Mouse (Mus musculus) cerebral cortex, adult 2 months (tissue): ENCODE results near the gene Itpr2.

ENCODE experiments used
- WGBS: fragments of 180-500 bp; shearing (Covaris S2); methylation state at CpG from one replicate; pipeline ENCODE4 v1.1.7; 2018; 5-methylcytosine and 5-hydroxymethylcytosine counted together

Itpr2 gene

DNA sequence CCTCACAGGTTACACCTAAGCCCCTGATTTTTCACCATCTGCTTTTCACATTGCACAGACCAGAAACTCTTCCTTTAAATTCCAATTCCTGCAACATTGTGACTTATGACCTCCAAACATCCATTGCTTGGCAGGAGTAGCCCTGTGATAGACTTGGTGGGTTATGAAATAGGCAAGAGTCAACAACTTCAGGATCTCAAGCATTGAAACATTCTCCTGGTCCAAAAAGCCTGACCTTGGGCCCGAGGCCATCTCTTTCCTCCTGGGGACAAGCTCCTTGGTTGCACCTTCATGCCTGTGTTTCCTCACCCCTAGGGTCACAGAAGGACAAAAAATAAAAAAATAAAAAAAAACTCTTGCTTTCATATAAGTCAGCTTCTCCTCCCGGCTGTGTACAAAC is 32.1 kb downstream of the Itpr2 start:
- WGBS = 87% methylated on average over 2 of the region's 2 CpGs

DNA sequence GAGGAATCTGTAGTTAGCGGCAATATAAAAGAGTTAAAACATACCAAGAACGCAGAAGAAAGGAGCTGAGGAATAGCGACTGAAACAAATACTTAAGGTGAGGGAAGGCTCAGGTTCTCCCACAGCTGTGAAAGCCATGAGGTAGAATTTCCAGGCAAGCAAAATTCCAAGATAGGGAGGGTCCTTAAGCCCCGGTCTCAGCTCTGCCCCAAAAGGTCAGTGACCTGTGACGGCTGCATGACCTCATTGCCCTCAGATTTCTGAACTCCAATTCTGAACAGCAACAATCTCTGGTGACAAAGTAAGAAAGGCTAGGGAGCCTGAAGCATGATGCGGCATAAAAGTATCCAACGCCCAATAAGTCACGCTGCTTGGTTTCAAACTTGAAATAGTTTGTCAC is 33.7 kb downstream of the Itpr2 start:
- WGBS = 89% methylated on average over 8 of the region's 8 CpGs

DNA sequence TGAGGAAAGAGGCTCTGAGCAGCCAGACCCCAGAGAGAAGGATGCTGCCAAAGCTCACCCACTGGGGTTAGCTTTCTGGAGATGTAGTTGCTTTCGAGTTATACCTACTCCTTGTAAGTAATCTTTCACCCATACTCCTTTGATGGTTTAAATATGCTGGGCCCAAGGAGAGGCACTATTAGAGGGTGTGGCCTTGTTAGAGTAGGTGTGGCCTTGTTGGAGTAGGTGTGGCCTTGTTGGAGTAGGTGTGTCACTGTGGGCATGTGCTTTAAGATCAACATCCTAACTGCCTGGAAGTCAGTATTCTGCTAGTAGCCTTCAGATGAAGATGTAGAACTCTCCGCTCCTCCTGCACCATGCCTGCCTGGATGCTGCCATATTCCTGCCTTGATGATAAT is 37.4 kb downstream of the Itpr2 start:
- 100% methylated on average over 2 of the region's 2 CpGs for WGBS

DNA sequence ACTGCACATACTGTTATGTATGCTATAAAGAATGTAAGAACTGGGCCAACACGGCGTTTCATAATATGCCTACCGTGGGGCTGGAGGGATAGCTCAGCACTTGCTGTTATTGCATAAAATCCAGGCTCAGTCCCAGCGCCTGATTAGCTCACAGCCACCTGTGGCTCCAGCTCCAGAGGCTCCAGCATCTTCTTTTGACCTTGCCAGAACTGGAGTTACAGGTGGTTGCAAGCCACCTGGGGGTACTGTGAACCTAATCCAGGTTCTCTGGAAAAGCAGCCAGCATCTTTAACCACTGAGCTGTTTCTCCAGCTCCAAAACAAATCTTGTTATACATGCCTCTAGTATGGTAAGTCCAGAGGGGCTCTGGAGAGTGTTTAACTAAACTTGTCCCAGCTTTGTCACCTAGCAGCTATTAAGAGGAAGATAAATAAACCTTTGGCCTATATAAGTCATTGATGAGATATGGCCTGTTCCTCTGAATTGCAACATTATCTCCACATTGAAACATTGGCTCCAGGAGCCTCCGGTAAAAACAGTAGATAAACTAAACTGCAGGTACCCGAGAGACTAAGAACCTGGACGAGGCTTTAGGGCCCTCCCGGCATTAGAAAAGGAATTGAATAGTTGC is 37.9 kb downstream of the Itpr2 start:
- 90% methylated on average over 8 of the region's 8 CpGs for WGBS

DNA sequence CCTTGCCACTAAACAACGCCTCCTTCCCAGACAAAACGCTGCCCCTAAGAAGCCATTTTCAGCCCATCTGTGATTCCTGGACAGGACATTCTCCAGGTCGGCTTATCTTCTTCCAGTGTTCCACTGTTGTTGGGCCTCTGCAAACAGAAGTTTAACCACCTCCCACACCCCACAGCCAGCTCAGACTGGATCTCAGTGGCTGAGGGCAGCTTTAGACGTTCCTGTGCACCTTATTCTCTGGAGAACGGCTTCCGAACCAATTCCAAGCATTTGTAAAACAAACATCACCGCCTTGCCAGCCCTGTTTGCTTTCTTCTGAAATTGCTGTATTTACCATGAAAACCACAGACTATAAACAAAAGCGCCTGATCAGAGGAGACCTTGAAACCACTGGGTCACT is 41.1 kb downstream of the Itpr2 start:
- 78% methylated on average over 8 of the region's 8 CpGs for WGBS

DNA sequence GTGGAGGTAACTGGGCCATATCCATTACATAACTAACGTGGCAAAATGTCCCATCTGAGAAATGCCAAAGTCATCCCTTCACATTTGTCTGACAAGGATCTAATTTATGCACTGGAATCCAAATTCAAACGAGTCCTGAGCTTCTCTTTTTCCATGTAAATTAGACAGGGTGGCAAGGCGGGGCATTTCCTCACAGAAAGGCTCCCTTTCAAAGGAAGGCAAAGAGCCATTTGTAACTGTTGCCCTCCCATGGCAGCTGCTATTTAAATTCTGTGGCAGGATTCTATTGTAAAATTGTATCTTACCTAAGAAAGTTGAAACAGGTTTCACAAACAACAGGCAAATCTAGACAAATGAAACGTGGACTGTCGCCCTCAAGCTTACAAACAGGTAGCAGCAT is 43.6 kb downstream of the Itpr2 start:
- WGBS = 64% methylated on average over 5 of the region's 5 CpGs

DNA sequence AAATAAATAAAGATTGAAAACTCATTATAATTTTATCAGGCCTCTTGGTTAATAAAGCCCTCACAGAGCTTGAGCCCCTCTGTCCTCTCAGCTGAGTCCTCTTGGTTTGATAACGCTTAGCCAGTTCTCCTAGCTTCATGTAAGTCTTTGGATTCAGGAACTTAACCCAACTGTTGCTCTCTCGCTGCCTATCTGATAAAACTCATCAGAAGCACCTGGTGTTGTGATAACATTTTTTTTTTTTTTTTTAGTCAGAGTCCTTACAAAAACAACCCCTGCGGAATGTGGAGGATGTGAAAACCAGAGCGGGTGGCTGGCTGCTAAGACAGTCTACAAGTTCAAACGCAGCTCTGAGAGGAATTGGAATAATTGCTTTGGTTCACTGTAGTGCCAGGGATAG is 45.3 kb downstream of the Itpr2 start:
- 91% methylated on average over 5 of the region's 5 CpGs for WGBS

DNA sequence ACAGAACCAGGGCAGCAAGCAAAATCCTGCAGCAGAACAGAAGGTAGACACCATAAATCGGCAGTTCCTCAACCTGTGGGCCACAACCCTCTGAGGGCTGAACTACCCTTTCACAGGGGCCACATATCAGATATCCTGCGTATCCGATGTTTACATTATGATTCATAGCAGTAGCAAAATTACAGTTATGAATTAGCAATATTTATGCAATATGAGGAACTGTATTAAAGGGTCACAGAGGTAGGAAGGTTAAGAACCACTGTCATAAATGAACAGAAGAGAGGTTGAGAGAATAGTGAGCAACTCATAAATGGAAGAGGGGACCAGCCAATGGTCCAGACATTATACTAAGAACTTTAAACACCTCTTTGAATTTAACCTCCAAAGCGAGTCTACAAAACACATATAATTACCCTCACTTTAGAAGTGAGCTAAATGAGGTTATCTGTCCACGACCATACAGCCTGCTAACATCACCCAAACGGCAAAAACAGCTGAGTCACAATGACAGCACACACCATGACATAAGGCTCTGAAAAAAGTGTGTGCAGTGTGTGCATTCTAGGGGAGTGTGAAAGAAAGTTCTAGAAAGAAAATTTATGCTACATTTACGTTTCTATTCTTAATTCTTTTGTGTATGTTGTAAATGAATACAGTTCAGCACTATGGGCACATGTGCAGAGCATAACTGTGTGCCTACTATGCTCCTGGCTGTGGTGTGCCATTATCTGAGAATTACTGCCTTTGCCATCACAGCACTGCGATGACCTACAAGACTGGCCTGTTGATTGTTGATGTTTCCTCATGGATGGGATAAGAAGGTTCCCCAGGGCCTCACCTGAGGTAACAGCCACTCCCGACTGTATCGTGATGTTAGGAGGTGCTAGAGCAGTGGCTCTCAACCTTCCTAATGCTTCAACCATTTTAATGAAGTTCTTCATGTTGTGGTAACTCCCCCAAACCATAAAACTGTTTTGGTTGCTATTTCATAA is 47.2 kb downstream of the Itpr2 start:
- 82% methylated on average over 10 of the region's 10 CpGs for WGBS

DNA sequence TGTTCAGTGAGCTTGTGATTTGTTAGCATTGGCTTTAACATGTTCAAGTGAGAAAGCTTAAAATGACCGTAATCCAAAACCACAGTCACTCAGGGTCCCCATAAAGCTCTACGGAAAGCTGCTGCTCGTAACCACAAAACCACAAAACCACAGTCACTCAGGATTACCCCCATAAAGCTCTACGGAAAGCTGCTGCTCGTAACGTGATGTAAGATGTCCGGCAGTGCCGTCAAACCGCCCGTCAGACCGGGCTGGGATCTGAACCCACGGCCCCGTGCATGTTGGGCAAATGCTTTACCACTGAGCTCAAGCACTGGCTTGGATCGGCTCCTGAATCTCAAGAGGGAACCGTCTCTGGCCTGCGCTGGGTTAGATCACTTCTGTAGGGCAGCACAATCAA is 49.5 kb downstream of the Itpr2 start:
- WGBS = 92% methylated on average over 16 of the region's 16 CpGs

DNA sequence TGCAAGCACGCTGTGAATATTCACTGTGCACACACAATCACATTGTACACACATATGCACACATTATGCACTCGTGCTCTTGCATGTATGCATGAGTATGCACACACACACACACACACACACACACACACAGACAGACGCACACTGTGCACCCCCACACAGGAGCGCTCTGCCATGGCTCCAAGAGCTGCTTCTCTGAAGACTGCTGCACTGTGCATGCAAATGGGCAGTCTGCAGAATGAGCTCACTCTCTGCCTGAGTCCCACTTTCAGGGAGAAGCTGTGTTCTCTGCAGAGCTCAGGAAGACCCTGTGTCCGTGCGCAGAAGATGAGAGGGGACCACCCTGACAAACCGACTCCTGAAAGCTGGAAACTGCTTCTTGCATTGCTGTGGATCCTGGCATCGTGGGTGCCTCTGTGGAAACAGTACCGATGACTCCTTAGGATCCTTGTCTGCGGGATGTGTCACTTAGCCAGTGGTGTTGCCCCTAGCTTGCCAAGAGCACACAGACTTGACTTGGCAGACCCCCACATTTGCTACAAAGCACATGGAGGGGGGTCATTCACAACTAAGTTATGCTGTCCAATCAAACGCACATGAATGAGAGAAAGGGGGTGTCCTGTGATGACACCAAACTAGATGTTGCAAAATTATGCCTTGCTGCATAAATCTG is 55.9 kb downstream of the Itpr2 start:
- 50% methylated on average over 11 of the region's 11 CpGs for WGBS

DNA sequence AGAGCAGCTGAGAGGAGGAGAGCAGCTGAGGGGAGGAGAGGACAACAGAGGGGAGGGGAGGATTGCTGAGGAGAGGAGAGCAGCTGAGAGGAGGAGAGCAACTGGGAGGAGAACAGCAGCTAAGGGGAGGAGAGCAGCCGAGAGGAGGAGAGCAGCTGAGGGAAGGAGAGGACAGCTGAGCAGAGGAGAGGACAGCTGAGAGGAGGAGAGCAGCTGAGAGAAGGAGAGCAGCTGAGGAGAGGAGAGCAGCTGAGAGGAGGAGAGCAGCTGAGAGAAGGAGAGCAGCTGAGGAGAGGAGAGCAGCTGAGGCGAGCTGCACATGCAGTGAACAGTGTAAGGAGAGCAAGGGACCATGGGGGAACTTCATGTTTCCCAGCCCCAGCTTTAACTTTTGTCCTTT is 62.2 kb downstream of the Itpr2 start:
- 63% methylated on average over 2 of the region's 2 CpGs for WGBS

DNA sequence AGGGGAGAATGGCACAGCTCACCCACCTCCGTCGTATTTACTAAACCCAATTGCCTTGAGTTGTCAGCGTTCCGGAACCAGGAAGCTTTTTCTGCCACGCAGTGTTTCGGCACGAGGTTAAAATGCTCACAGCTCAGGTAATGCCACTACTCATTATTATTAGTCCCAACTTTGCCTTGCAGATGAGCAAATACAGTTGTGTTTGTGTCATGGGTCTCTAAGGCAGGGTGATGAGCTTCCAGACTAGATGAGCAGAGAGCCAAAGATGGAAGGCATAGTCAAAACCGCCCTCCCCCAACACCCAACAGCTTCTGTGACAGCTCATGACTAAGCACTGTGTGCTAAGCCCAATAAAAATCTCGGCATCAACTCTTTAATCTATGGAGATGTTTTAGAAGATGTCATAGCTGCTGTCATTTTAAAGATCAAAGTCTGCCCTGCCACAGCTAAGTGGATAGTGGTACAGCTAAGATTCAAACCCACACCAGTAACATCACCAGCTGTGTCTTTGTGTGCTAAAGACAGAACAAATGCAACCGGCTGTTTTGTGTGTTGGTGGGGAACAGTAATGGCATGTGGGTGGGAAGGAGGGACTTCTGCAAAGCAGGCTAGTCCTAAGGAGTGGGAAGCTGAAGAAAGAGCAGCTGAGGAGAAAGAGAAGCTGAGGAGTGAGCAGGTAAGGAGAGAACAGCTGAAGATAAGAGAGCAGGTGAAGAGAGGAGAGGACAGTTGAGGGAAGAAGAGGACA is 62.8 kb downstream of the Itpr2 start:
- WGBS = 62% methylated on average over 10 of the region's 10 CpGs

DNA sequence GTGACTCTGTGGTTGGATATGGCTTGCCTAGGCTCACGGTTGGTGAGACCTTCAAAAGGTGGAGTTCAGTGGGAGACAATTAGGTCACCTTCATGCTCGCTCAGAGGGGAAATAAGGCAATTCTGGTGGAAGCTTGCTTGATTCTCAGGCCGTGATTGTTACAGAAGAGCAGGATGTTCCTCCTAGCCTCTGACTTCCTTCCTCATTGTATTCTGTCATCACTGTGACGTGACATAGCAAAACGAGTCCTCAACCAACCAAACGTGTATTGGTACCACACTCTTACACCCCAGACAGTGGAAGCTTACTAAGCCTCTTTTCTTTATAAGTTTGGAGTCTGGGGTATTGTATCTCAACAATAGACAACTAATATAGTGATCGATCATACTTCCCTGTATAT is 64.0 kb downstream of the Itpr2 start:
- 76% methylated on average over 7 of the region's 7 CpGs for WGBS

DNA sequence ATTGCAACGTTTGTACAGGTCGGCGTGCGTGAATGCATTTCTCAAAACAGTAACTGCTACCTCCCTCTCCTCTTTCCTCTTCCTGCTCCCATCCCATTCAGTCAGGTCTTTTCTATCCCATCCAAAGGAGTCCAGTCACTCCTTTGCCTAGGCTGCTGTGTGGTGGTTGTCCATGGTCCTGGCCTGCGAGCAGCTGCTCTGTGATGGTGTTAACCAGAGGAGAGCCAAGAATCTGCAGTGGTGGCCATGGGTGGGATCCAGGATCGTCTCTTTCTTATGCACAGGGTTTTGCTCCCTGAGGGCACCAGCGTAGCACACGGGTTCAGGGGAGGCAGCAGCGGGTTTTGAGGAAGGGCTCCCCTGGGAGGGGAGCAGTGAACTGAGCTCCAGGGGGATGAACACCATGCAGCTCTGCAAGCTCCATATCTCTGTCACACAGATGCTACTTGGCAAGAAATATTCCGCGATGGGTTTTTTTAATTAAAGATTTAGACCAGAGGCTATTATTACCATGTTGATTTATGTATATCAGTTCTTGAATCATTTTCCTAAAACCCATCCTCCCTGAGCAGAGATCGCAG is 65.0 kb downstream of the Itpr2 start:
- 77% methylated on average over 12 of the region's 12 CpGs for WGBS

DNA sequence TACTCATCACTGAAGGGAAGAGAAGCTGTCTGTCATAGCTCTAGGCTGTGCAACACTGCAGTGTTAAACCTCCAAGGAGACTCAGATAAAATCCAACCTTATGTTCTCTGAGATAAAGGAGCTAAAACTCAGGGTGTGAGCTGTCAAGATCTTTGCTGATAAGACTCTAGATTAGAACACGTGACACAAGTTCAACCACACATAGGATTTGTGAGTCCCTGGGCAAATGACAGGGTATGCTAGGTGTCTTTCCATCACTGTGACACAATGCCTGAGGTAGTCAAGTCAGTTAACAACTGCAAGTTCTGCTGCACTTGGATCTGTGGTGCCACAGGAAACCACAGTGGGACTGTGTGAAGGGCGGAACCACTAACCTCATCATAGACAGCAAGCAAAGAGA is 67.8 kb downstream of the Itpr2 start:
- 98% methylated on average over 2 of the region's 2 CpGs for WGBS

DNA sequence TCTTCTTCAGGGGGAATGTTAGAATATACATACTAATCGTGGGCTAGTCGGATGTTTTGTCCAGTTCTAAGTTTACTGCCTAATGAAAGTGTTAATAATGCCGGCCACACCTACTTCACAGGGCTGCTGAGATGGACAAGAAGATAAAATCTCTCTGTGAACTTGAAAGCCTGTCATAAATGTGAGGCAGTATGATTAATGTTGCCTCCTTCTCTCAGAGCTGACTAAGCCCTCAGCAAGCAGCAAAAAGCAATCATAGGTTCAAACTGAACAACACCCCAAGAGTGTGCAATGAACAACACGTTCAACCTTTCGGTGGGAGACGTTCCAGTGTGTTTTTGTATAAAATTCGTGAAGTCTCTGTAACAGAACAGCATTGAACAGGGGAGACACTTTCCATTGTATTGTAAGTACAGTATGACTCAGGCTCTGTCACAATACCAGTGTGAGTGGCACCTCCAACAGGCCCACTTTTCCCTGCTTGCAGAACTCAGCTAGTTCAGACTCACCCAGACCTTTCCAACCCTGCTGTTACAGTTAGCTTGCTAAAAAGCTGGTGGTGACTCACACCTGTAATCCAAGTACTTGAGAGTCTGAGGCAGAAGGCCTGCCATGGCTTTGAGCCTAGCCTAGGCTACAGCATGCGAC is 69.7 kb downstream of the Itpr2 start:
- WGBS = 74% methylated on average over 8 of the region's 8 CpGs

DNA sequence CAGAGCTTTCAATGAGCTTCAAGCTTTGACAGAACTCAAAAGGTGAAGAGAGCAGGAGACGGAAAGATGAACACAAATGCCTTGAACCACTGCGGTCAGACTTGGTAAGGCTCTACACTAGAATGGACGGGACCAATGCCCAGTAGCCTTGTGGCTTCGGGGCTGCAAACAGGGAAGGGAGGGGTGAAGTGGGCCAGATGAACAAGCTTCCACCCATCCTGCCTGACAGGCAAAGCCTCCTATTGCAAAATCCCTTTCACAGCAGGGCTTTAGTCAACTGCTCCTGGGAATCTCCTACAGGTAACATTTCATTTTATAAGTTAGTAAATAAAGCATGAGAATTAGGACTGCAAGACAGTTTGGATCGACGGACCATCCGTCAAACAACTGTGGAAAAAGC is 70.2 kb downstream of the Itpr2 start:
- 81% methylated on average over 7 of the region's 7 CpGs for WGBS

DNA sequence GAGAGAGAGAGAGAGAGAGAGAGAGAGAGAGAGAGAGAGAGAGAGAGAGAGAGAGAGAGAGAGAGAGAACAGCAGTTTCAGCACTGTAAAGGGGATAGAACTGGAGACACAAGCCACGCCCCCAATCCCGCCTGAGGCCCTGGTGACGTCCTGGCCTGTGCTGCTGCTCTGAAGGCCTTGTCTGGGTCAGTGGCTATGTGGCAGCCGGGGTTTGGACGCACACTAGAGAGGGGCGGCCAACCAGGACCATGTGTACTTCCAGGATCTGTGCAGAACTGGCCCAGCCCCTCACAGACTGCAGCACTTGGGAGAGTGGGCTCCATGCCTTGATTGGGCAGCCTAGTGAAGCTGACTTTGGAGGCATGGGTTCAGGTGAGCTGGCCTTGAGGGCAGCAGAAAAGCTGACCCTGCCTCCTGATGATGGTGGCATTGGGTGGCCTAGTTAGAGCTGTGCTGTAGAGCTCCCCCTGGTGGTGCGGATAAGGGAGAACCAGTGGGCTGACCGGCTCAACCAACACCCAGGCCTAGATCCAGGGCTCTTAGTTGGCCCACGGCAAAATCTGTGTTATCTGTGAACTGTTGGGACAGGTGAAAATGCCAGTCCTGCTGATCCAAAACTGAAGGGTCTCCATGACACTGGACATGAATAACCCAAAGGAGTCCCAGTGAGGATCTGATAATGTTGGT is 72.2 kb downstream of the Itpr2 start:
- 72% methylated on average over 9 of the region's 9 CpGs for WGBS

DNA sequence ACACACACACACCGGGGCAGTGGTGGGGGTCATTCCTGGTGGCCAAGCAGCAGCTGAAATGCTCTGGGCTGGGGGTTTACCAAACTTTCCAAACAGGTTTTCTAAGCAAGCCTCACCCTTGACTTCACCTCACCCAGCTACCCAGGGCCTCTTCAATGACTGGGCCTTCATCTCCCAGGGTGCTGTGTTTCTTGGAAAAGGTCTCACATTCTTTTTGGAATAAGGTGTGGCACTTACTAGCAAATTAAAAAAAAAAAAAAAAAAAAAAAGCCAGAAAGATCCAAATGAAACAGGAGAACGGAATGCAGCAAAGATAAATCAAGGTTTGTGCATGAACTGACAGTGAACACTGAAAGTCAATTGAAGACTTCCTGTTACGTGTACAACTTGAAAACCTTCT is 77.2 kb downstream of the Itpr2 start:
- WGBS = 81% methylated on average over 3 of the region's 3 CpGs

DNA sequence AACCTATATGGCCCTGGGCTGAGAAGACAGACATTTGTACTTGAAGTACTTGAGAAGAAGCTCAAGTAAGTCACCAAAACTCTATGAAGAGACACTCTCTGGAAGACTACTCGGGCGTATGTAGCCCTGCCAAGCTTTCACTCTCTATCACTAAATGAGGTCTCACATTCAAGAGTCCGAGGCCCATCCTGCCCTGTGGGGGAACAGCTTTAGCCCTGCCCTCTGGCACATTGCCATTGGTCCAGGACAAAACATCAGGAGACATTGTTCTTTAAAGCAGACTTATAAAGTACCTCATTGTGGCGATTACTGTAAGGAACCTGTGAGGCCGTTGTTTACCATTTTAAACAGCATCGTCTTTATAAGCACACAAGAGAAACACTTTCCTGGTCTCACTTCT is 77.7 kb downstream of the Itpr2 start:
- 72% methylated on average over 6 of the region's 6 CpGs for WGBS
